Mouse (Mus musculus) midbrain, embryonic 14.5 days (tissue): ENCODE measurements around the gene Zfp689. TPM values are rescaled to one million over a fixed set of nuclear protein-coding genes. Genes with fewer than 3 reads are reported as not detected.
A peak's percentile ranks its signal among the peaks of the same experiment; 100 is the strongest.

Experiments used
- ATAC-seq: fragments of 200-750 bp; cut with Nextera tagmentation; 2 replicates; pipeline ENCODE4 v1.8.0; 2017; ENCODE audit warnings: moderate number of reproducible peaks, moderate library complexity; ENCODE audit not compliant: low FRiP score, low TSS enrichment
- DNase-seq: peaks from one replicate; pipeline ENCODE4 v3.0.0-alpha.2; 2015
- H3K27ac ChIP-seq: fragments of 300-500 bp; sonication (generic); replicated peaks from 2 replicates; pipeline ENCODE4 v1.5.1; 2014; ENCODE audit warnings: mild to moderate bottlenecking, low read depth, low read length, moderate library complexity
- H3K27me3 ChIP-seq: fragments of 300-500 bp; sonication (generic); 2 replicates; pipeline ENCODE4 v1.6.1; 2014; ENCODE audit warnings: low read length, control low read depth, mixed read lengths; ENCODE audit not compliant: control insufficient read depth, insufficient read depth
- H3K36me3 ChIP-seq: fragments of 300-500 bp; sonication (generic); 2 replicates; pipeline ENCODE4 v1.6.1; 2014; ENCODE audit warnings: low read length, control low read depth; ENCODE audit not compliant: control insufficient read depth, insufficient read depth
- H3K4me1 ChIP-seq: fragments of 300-500 bp; sonication (generic); 2 replicates; pipeline ENCODE4 v1.6.1; 2014; ENCODE audit warnings: mild to moderate bottlenecking, antibody characterized with exemption, low read length, control low read depth; ENCODE audit not compliant: control insufficient read depth, insufficient read depth
- H3K4me2 ChIP-seq: fragments of 300-500 bp; sonication (generic); 2 replicates; pipeline ENCODE4 v1.6.1; 2014; ENCODE audit warnings: mild to moderate bottlenecking, low read length, moderate library complexity
- H3K4me3 ChIP-seq: fragments of 300-500 bp; sonication (generic); replicated peaks from 2 replicates; pipeline ENCODE4 v1.5.1; 2014; ENCODE audit warnings: low read depth, low read length
- H3K9ac ChIP-seq: fragments of 300-500 bp; sonication (generic); replicated peaks from 2 replicates; pipeline ENCODE4 v1.6.1; 2014; ENCODE audit warnings: mild to moderate bottlenecking, low read length, moderate library complexity
- H3K9me3 ChIP-seq: fragments of 300-500 bp; sonication (generic); 2 replicates; pipeline ENCODE4 v1.6.1; 2016; ENCODE audit warnings: low read length, control low read depth, mixed read lengths; ENCODE audit not compliant: control insufficient read depth
- WGBS: fragments of 180-500 bp; shearing (Covaris S2); extraction: QIAGEN DNeasy Blood & Tissue Kit; methylation state at CpG from one replicate; pipeline ENCODE4 v1.1.7; 2014; 5-methylcytosine and 5-hydroxymethylcytosine counted together
- polyA plus RNA-seq: library from polyadenylated mRNA; unstranded; fragments of >200 nt; fragmentation: Nextera tagmentation; extraction: Ambion mirVana; gene quantifications from 2 replicates; pipeline ENCODE4 v1.2.1, GENCODE M21; 2014

Zfp689 gene
- polyA plus RNA-seq, 1 experiment from 2014 or later: 16.1 TPM

- Histone ChIP-seq H3K9me3 (no peaks in the 10 kb centered on the region), H3K27ac (peak overlapping the region; percentile 89), H3K9ac (peak overlapping the region; percentile 94), H3K4me2 (peak overlapping the region; percentile 98), H3K4me1 (peaks cover 25% of the 10 kb centered on the region), H3K4me3 (peak overlapping the region; percentile 94), H3K36me3 (peaks cover 66% of the 10 kb centered on the region), H3K27me3 (no peaks in the 10 kb centered on the region)
- ATAC-seq (no peak), DNase-seq (peak; percentile 15)
- WGBS: 5% methylated on average over 48 of the region's 48 CpGs
Measured at GRCm38 (mm10) chr7:127479318-127480225, 30.6 kb upstream of the Zfp689 start.

- ATAC-seq (peak; percentile 84), DNase-seq (peak; percentile 97)
- Histone ChIP-seq H3K4me1 (peaks cover 25% of the 10 kb centered on the region), H3K36me3 (peaks cover 66% of the 10 kb centered on the region), H3K4me3 (peak within 1 kb of the TSS; percentile 94), H3K9me3 (no peaks in the 10 kb centered on the region), H3K4me2 (peak within 1 kb of the TSS; percentile 98), H3K27me3 (no peaks in the 10 kb centered on the region), H3K27ac (peak within 1 kb of the TSS; percentile 89), H3K9ac (peak within 1 kb of the TSS; percentile 94)
- WGBS: under 1% methylated on average over 62 of the region's 62 CpGs
Measured at GRCm38 (mm10) chr7:127478635-127479317, 29.8 kb upstream of the Zfp689 start, which contains the start of gene Fbrs. Gene Fbrs, plus strand, starts transcription at chr7:127479199.

DNA sequence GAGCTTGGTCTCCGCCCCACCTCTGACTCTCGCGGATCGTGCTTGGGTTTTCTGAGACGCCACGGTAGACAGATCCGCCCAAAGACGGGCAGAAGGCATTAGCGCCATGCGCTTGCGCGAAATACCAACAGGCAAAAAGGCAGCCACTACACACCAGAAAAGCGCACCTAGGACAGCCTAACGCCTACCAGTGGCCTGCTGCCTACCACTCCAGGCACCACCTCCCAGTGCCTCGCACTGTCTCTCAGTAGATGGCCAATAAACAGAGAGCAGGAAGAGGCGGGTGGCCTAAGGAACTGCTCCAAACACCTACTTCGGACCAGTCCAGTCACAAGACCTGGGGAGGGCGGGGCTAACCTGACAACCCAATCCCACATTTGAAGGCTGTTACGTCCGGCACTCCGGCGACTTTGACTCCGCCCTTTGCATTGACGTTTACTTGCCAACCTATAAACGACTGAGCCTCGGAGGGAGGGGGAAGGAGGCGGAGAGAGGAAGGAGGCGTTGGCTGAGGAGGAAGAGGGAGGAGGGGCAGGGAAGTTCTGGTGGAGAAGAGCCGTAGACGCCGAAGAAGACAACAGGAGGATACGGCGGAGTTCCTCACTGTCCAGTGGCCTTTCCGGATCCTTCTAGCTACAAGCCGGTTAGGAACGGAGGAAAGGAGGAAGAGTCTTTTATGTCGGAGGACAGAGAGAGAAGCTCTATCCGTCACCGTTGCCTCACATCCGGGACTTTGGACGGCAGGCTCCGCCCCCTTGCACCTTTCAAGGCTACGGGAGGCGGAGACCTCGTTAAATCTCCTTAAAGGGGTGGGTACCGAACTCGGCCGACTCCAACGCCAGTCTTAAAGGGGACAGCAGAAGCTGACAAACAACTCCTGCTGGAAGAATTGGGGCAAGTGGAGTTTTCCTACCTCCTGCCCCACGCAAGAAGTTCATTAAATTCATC is 29.0 kb upstream of the Zfp689 start:
- peaks cover 65% of the 10 kb centered on the region for H3K36me3 ChIP-seq
- H3K4me1 ChIP-seq: peaks cover 25% of the 10 kb centered on the region

GRCm38 (mm10) chr7:127476855-127477254 is 27.9 kb upstream of the Zfp689 start:
- no peak for ATAC-seq
- H3K27ac ChIP-seq: peak overlapping the region; percentile 89
- H3K4me3 ChIP-seq: peak overlapping the region; percentile 94
- no peak for DNase-seq
- H3K9ac ChIP-seq: peak overlapping the region; percentile 43
- H3K4me1 ChIP-seq: peaks cover 32% of the 10 kb centered on the region
- H3K27me3 ChIP-seq: no peaks in the 10 kb centered on the region
- peaks cover 54% of the 10 kb centered on the region for H3K36me3 ChIP-seq
- WGBS: 84% methylated on average over 4 of the region's 4 CpGs
- peak overlapping the region; percentile 70 for H3K4me2 ChIP-seq
- no peaks in the 10 kb centered on the region for H3K9me3 ChIP-seq

More for the DNA sequence above, 29.0 kb upstream of the Zfp689 start:
- under 1% methylated on average over 50 of the region's 50 CpGs for WGBS
- peak overlapping the region; percentile 89 for H3K27ac ChIP-seq
- peak overlapping the region; percentile 98 for H3K4me2 ChIP-seq
- ATAC-seq (peak; percentile 93), DNase-seq (peak; percentile 100)
- H3K9me3 ChIP-seq: no peaks in the 10 kb centered on the region
- peak overlapping the region; percentile 94 for H3K4me3 ChIP-seq
- peak overlapping the region; percentile 94 for H3K9ac ChIP-seq
- no peaks in the 10 kb centered on the region for H3K27me3 ChIP-seq

- WGBS: 96% methylated on average over 11 of the region's 11 CpGs
- peaks cover 50% of the 10 kb centered on the region for H3K36me3 ChIP-seq
Measured at GRCm38 (mm10) chr7:127476336-127476735, 27.4 kb upstream of the Zfp689 start.

GRCm38 (mm10) chr7:127475186-127475740 is 26.3 kb upstream of the Zfp689 start:
- Histone ChIP-seq H3K4me3 (no peak overlapping the region), H3K4me2 (no peak overlapping the region), H3K9ac (no peak overlapping the region), H3K9me3 (no peaks in the 10 kb centered on the region), H3K36me3 (peaks cover 42% of the 10 kb centered on the region), H3K4me1 (peaks cover 22% of the 10 kb centered on the region), H3K27me3 (no peaks in the 10 kb centered on the region), H3K27ac (no peak overlapping the region)
- ATAC-seq (no peak), DNase-seq (no peak)
- WGBS: 94% methylated on average over 11 of the region's 11 CpGs

More at GRCm38 (mm10) chr7:127476336-127476735, 27.4 kb upstream of the Zfp689 start:
- ATAC-seq: no peak
- H3K4me2 ChIP-seq: no peak overlapping the region
- no peaks in the 10 kb centered on the region for H3K27me3 ChIP-seq
- H3K9me3 ChIP-seq: no peaks in the 10 kb centered on the region
- no peak for DNase-seq
- no peak overlapping the region for H3K9ac ChIP-seq
- H3K4me3 ChIP-seq: no peak overlapping the region
- H3K27ac ChIP-seq: no peak overlapping the region
- peaks cover 32% of the 10 kb centered on the region for H3K4me1 ChIP-seq

GRCm38 (mm10) chr7:127474378-127475070 is 25.6 kb upstream of the Zfp689 start:
- DNase-seq (no peak), ATAC-seq (no peak)
- H3K4me2 ChIP-seq: no peak overlapping the region
- H3K27me3 ChIP-seq: no peaks in the 10 kb centered on the region
- no peak overlapping the region for H3K27ac ChIP-seq
- H3K9me3 ChIP-seq: no peaks in the 10 kb centered on the region
- WGBS: 80% methylated on average over 6 of the region's 6 CpGs
- H3K4me1 ChIP-seq: peaks cover 18% of the 10 kb centered on the region
- H3K4me3 ChIP-seq: no peak overlapping the region
- H3K9ac ChIP-seq: no peak overlapping the region
- H3K36me3 ChIP-seq: peaks cover 42% of the 10 kb centered on the region
